Mouse (Mus musculus): Measurements from ENCODE around the gene Agl.
"Not testable (repeated sequence)": the region's sequence is repeated elsewhere in the genome, so short reads cannot be mapped to it uniquely, and the experiment has no call there.

The Agl gene

DNA sequence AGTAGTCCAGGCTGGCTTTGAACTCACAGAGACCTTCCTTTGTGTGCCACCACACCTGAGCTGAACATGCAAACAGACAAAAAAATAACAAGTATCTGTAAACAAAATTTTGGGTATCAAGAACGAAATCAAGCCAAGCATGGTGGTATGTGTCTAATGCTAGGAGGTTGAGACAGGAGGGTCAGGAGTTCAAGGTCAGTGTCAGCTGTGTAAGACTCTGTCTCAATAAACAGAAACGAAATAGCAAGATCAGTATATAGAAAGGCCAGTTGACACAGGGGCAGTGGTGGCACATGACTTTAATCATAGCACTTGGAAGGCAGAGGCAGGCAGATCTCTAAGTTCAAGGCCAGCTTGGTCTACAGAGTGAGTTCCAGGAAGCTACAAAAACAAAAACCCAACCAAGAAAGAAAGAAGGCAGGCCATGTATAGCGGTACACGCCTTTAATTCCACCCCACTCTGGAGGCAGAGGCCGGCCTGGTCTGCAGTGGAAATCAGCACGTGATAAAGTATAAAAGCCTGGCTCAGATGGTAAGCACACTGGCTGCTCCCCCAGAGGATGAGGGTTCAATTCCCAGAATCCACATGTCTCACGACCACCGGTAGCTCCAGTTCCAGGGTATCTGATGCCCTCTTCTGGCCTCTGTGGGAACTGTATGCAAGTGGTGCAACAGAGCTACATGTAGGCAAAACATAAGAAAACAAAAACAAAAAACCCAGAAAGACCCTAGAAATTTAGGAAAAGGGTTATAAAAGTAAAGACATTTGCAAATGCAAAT lies 59.4 kb downstream of the Agl start:
- DNase-seq (ENCODE audit: low read depth, low spot score), result peak; percentile 50

DNA sequence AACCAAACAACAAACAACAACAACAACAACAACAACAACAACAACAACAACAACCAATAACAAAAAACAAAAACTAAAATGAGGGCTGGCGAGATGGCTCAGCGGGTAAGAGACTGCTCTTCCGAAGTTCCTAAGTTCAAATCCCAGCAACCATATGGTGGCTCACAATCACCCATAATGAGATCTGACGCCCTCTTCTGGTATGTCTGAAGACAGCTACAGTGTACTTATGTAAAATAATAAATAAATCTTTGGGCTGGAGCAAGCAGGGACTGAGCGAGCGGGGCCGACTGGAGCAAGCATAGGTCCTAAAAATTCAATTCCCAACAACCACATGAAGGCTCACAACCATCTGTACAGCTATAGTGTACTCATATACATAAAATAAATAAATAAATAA lies 60.3 kb downstream of the Agl start:
- DNase-seq (ENCODE audit: low read depth, low spot score), result not testable (repeated sequence)

DNA sequence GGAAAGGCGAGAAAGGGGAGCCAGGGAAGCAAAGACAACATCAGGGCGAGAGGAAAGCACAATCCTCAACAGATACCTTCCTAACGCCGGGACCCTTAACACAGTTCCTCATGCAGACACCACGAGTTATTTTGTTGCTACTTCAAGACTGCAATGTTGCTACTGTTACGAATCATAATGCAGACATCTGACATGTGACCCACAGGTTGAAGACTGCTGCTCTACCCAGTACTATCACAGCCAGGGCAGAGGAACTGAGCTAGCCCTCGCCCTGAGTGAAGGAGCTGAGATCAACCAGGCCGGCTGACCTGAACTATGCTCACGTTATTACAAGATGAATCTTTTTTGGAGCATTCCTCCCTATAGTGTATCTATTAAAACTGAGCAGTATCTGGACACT lies 67.0 kb downstream of the Agl start:
- no peak for DNase-seq (ENCODE audit: low read depth, low spot score)

DNA sequence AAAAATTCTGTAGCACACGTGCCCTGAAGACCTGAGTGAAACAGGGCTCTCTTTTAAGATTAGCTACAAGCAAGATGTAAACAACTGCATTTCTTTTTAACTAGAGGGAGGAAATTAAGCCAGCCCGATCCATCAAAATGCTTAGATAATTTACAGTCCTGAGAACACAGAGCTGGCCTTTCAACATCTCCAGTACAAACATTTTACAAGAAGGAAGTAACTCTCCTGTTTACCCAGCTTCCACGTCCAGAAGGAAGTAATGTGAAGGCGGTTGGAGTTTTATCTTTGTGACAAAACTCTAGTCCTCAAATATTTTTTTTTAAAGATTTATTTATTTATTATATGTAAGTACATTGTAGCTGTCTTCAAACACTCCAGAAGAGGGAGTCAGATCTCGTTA lies 67.9 kb downstream of the Agl start:
- no peak for DNase-seq (ENCODE audit: low read depth, low spot score)

DNA sequence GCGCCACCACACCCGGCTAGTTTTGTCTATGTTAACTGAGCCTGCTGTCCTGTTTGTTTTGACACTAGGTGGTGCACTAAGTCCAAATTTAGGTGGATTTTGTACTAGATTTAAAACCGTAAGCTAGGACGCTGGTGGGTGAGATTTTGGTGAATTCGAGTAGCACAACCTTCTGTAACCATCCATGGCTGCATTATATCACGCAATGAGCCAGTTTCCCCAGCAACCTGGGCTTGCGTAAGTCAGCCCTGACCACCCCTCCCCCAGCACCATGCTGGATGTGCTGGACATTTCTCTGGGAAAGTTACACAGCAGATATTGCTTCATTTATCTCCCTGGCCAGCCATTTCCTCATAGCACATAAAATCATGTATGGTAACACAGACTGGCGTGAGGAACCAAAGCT lies 70.6 kb downstream of the Agl start:
- no peak for DNase-seq (ENCODE audit: low read depth, low spot score)

DNA sequence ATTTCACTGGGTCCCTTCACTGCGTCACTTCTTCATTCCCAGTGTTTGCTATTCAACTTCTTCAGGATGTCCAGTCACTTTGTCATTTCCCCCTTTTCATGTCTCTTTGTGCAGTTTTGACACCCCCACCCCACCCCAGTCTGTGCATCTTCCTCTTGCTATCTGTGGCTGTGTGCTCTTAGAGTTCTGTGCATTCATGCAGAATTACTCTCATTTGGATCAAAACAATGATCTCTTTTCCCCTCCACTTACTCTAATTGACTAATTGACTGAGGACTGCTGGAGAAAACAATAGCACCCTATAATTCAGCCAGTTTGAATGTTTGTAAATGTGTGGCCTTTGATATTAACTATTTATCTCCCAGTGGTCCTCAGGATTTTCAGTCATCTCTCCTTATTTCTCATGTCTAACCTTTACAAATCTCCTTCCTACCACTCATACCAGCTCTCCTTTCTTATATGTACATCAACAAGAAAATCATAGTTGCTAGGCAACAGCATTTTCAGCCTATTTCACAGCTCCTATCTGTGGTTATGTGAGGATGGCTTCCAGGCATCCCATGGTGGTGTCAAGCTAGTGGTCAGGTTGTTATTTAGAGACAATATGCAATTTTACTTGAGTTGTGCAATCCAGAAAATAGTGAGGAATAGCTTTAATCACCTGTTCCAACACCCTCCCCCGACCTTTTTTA lies 78.3 kb downstream of the Agl start:
- DNase-seq (ENCODE audit: low read depth, low spot score), result no peak

DNA sequence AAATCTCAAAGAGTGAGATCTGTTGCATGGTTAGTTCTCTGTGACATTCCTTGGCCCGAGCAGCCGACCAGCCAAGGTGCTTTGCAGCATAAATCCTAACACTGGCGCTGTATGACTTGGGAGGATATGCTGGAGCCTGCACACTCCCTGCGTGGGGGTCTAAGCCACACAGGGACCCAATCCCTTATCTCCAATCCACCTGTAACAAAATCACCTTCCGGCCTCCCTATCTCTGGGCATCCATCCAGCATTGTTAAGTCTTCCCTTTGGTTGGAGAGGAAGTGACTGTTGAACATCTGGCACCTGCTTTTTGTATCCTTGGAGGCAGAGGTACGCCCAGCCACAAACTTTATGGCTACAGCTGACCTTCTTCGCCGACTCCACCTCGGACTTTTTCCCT lies 81.2 kb downstream of the Agl start:
- DNase-seq (ENCODE audit: low read depth, low spot score), result no peak

DNA sequence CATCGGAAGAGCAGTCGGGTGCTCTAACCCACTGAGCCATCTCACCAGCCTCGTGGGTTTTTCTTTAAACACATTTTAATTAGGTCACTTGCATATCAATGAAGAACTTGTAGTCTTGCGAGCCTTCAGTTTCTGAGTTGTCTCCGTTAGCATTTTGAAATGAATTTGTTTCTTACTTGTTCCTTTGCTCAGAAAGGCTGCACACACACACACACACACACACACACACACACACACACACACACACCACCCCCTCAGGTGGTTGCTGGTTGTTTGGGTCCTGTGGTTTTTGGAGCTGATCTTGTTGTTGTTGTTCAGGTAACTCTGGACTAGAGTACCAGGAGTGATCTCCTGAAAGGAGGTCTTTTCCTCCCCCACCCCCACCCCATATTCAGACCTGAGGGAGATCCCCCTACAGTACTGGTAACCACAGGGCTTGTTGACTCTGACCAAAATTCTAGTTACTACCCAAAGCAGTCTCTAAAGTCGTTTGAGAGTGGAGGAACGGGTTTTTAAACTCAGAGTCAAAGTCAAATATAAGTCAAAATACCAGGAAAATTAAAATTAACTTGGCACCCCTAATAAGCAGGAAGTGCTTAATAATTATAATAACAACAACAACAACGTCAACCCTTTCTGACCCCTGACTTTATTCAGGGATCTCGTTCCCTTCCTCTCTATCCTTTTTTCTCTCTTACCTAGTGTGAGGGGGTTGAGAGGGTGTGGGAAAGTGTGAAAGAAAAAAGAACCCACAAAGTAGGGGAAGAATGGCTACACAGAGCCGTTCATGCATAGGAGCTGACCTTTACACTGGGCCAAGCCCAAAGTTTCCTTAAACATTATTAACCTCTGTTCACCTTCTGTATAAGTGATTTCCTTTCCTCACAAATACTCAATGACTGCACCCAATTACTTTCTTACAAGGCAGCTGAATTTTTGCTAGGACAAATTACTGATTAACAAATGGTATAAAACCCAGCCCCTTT lies 84.2 kb downstream of the Agl start:
- DNase-seq (ENCODE audit: low read depth, low spot score), result peak; percentile 8

DNA sequence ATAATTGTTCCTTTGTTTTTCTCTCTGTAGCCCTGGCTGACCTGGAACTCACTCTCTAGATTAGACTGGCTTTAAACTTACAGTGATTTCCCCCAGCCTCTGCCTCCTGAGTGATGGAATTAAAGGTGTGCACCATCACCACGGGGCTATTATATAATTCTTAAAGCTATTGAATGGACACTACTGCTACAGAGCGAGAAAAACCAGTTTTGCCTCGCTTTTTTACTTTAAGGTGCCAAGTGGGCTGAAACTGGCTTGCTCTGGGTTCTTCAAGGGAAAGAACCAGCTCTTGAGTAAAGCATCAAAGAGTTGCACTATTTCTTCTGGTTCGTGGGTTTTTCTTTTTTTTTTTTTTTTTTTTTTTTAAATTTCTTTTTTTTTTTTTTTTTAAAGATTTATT lies 85.0 kb downstream of the Agl start:
- no peak for DNase-seq (ENCODE audit: low read depth, low spot score)

DNA sequence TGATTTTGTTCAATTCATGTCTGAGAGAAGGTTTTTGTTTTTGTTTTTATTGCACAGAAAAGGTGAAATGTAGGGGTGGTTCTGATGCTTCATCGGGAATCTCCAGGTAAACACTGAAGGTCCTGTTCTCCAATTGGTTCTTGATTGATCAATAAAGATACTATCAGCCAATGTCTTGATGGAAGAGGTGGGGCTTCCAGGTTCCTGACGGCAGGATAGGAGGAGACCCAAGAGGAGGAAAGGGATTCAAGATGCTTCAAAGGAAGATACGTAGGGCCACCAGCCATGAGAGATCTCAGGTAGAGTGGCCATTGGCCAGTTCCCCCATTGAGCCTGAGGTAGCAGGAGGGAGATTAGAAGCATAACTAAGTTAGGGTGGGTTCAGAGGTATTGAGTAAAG lies 89.0 kb downstream of the Agl start:
- DNase-seq (ENCODE audit: low read depth, low spot score), result no peak

DNA sequence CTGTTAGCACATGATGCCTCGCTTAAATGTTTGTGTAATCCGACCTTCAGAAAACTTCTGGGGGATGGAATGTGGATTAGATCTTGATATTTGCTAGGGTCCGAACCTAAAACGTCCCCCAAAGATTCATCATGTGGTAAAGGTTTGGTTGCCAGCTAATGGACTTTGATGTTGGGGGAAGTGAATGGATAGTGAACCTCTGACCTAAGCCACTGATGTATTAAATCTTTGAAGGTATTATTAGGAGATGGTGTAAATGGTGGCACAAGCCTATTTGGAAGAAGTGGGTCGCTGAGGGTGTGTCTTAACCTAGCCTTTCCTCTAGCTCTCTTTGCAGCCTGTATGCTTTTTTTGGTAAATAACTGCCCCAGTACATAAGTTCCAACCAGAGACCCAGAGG lies 94.9 kb downstream of the Agl start:
- DNase-seq (ENCODE audit: low read depth, low spot score), result no peak

DNA sequence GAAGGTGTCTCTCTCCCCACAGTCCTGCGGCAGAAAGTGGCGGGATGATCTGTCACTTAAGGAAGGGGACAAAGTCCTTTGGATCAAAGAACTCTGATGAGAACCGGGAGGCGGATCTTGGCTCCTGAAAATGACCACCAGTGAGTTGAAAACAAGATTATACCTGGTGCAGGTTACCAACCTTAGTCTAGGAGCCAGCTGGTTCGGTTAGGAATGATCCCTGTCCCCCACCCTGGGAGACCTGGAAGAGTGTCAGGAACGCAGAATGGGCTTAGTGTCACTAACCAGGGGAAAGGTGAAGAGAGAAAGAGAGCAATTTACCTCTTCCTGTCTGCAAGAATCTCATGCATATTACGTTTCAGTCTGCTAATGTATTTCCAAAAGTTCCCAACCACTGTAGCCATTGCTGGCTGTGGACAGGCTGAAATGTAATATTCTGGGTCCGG lies 95.5 kb downstream of the Agl start, which contains the start of gene Slc35a3:
Slc35a3 (minus strand) TSS at position 396 of the 446 bp plus-strand sequence.
- no peak for DNase-seq (ENCODE audit: low read depth, low spot score)

DNA sequence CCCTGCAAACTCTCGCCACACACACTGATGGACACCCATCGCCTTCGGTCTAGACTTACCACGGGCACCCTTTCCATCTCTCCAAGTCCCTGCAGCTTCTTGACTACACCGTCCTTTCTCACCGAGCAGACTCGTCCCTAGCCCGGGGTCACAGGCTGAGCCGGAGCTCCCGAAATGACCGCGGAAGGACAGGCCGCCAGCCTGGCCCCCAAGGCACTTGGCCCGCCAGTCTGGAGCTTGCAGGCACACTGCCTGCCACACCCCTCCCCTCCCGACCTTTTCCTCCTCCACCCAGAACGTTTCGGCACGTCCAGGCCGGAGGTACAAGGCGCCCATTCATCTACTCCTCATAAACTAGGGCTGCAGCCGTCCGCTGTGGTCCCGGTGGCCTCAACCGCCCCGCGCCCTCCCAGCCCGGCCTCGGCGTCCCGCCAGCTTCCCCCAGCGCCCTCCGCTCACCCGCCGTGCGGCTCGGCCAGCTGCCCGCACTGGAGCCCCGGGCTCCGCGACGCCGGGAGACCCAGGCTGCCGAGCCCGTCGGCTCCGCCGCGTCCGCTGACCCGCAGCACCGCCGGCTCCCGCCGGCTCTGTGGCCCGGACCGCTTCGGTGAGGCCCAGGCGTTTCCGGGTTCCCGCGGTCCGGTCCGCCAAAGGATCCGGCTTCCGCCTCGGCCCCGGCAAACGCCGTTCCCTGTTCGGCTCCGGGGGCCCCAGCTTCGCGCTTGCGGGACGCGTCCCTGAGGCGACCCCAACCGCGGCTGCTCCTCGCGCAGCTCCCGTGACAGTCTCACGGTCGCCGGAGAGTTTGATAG lies 96.1 kb downstream of the Agl start:
- peak; percentile 71 for DNase-seq (ENCODE audit: low read depth, low spot score)

DNA sequence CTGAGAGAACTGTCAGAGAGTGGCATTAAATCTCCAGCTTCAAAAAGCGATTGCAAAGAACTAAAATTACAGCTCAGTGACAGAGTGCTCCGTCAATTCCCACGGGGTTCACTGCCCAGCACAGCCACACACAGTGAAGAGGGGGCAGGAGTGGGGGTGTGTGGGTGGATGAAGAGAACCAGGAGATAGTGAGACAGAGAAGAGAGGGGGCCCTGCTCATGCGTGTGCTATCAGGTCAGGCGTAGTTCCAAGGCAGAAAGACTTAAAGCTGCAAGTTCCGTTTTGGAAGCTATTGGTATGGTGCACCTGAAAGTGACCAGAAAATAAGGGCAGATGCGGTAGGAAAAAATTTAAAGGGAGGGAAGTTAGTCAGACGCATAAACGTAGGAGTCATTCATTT lies 97.0 kb downstream of the Agl start:
- peak; percentile 11 for DNase-seq (ENCODE audit: low read depth, low spot score)

DNA sequence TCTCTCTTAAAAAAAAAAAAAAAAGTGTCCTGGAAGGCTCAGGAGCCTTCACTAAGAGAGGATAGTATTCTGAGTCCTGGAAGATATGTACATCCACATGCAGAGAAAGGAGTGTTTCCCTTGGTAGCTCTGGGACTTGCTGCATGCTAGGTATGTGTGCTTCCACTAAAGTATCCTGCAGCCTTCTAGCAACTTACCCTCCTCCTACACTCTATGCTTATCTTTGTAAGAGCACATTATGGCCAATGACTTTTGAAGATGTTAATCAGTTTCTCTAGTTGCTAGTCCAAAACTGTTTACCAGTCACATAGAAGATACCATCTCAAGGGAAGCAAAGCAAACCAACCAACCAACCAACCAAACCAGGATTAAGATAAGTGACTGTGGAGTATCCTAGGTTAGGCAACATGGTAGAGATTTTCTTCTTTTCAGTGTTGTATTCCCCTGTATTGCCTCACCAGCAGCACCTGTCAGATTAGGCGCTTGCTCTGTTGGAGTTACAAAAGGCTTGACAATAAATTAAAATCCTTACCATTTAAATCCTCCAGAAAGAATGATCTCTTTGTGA lies 102.2 kb downstream of the Agl start:
- no peak for DNase-seq (ENCODE audit: low read depth, low spot score)

DNA sequence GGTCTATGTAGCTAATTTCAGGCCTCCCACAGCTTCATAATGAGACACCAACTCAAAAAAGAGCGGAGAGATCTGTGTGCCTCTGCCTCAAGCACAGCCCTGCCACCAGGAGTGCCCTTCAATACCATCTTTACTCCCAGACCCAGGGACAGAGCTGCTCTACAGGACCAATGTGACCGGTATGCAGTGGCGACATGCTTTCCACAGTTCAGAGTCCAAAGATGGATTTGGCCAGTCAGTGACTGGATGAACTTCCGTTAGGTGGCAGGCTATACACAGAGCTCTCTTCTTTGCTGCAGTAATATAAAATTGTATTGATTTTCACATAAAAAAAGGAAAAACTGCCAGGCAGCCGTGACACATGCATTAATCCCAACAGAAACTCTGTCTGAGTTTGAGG lies 104.1 kb downstream of the Agl start:
- DNase-seq (ENCODE audit: low read depth, low spot score), result no peak

DNA sequence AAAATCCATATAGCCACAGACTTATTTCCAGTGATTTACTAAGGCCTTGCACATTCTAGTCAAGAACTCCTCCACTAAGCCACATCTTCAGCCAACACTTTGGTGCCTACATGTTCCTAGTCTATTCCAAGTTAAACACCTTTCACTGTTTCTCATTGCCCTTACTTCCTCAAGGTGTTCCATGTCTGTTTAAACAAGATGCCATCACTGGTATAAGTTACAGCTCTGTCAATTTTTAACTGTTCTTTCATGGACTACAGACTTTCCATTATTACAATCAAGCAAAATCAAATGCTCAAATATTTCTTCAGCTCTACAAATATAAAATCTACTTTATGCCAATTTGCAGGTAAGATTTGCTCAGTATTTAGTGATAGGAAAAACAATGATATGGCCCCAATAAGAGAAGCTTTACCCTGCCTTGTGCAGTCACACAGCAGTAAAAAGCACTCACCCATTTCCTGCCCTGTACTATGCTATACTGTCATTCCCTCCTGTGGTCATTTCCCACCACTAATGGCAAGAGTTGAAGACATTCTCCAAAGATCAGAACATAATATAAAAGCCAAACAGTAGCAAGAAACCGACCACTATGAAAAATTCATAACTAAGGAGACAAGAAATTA lies 105.2 kb downstream of the Agl start:
- no peak for DNase-seq (ENCODE audit: low read depth, low spot score)

DNA sequence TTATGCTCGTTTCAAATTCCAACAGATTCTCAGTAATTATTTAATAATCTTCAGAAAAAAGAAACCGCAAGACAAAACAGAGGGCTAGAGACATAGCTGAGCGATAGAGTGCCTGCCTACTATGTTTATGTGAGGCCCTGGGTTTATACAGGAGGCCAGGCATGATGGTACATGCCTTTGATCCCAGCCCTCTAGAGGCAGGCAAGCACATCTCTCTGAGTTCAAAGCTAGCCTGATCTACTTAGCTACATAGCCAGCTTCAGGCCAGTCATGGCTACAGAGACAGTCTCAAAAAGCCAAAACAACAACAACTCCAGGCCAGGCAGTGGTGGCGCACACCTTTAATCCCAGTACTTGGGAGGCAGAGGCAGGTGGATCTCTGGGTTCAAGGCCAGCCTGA lies 106.4 kb downstream of the Agl start:
- peak; percentile 18 for DNase-seq (ENCODE audit: low read depth, low spot score)

DNA sequence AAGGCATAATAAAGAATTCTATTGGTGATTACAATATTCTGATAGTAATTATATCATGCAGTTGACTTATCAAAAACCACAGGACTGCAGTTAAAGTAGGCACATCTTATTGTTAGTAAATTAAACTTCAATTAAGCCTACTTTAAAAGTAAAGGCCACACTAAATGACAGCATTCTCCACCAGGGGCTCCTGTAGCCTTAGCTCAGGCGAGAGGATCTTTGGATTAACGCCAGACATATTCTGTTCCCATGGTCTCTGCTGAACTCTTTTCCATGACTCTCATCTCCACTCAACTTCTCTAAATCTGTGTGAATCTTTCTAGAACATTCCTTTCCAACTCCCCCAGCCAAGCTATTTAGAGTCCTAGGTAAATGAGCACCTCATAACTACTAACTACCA lies 109.2 kb downstream of the Agl start:
- no peak for DNase-seq (ENCODE audit: low read depth, low spot score)

DNA sequence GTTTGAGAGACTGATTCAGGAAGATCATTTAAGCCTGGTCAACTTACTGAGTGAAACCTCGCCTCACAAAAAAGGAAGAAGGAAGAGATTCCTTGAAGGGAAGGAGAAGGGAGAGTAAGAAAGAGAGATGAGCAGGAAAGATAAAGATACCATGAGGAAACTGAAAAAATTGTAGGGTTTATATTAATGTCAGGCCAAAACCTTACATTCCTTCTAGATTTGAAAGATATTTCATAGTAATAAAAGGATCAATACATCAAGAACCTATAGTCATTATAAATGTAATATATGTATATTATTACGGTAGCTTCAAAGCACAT lies 112.3 kb downstream of the Agl start:
- DNase-seq (ENCODE audit: low read depth, low spot score), result no peak
